Mouse (Mus musculus) kidney, adult 18-20 months (tissue): ENCODE data around the gene Dnajb14.
"Not testable (repeated sequence)": the region's sequence is repeated elsewhere in the genome, so short reads cannot be mapped to it uniquely, and the experiment has no call there.

ENCODE experiments used
- DNase-seq: peaks from one replicate; pipeline ENCODE4 v3.0.0; 2021

The Dnajb14 gene

GRCm38 (mm10) chr3:137867437-137868093 lies at the start of gene Dnajb14:
Gene Dnajb14, plus strand, starts transcription at chr3:137867675.
- peak; percentile 76 for DNase-seq

- no peak for DNase-seq
Measured at GRCm38 (mm10) chr3:137818713-137819112, 48.8 kb upstream of the Dnajb14 start.

- DNase-seq = no peak
Measured at GRCm38 (mm10) chr3:137820688-137821467, 46.6 kb upstream of the Dnajb14 start.

- no peak for DNase-seq
Measured at GRCm38 (mm10) chr3:137823317-137823716, 44.2 kb upstream of the Dnajb14 start.

DNA sequence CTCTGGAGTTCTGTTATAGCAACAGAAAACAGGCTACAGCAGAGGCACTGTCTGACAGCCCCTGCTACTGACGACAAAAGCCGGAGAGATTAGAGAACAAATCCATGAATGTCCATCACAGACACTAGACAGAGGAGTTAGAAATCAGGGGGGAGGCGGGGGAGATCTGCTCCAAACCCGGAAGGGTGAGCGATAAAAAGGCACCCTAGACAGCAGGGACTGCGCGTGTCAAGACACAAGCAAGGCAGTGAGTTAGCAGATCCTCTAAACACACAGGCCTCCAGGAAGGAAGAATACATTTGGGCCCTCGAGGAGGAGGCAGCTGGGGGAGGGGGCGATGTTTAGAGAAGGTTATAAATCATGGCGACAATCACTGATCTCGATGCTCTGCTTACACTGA lies 39.8 kb upstream of the Dnajb14 start:
- no peak for DNase-seq

DNA sequence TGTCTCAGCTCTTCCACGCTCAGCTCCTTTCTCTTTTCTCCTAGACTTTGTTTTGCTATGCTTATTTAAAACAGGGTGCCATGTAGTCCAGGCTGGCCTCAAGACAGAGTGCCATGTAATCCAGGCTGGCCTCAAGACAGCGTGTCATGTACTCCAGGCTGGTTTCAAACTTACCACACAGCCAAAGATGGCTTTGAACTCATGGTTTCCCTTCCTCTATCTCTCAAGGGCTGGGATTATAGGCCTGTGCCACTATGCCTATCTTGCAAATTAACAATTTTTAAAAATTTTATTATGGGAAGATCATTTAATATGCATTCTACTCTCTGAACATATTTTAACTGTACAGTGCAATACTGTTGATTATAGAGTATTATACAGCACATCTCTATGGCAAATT lies 36.3 kb upstream of the Dnajb14 start:
- no peak for DNase-seq

DNA sequence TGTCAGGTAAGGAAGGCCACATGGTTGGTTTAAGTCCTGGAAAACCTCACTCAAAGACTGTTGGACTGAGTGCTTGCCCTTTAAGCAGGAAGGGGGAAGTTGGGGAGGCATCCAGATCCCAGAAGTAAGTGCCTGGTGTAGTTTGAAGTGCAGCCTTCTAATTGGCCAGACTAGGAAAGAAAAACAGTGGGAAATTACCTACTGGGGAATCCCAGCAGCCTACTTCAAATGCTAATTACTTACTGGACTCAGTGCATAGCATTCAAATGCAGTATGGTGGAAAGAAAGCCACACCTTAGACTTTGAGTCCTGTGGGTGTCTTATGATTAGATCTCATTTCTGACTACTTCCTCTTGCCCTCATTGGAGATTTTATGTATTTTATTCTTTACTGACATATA lies 34.3 kb upstream of the Dnajb14 start:
- no peak for DNase-seq

DNA sequence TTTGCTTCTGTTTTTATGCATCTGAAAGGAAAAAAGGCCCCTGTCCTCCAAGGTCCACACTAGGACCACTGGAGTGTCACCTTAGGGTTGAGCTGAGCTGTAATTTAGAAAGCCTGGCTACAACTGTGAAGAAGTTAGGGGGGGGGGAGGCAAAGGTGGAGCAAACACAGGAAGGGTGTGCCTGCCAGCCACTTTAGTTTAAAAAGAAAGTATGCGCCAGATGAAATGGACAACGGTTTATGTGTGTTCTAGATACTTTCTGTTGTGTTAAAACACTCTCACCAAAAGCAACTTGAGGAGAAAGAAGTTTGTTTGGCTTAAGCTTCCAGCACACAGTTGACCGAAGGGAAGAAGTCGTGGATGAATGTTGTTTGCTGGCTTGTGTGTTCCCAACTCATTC lies 33.8 kb upstream of the Dnajb14 start:
- no peak for DNase-seq

- no peak for DNase-seq
Measured at GRCm38 (mm10) chr3:137836543-137836942, 30.9 kb upstream of the Dnajb14 start.

DNA sequence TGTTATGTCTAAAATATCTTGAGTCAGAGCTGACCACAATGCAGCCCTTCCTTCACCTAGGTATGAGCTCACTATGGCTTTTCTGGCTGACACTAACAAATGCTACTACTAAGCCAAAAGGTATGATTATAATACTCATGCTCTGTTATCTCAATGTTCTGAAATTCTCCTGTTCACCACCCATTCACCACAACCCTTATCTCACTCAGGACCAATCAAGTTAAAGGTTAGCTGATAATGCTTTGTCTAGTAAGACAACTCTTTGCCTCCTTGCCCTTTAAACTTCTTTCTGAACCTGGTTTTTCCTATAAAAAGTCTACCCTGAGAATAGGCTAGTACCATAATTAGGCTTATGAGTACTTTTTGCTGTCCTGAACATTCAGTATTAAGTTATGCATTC lies 29.3 kb upstream of the Dnajb14 start:
- no peak for DNase-seq

DNA sequence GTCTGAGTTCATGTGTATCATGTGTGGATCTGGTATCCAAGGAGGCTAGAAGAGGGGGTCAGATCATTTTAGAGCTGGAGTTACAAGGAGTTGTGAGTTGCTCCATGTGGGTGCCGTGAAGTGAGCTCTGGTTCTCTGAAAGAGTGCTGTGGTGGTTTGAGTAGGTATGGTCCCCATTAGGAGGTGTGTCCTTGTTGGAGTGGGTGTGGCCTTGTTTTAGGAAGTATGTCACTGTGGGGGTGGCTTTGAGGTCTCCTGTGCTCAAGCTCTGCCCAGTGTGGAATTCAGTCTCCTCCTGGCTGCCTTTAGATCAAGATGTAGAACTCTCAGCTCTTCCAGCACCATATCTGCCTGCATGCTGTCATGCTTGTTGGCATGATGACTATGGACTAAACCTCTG lies 24.5 kb upstream of the Dnajb14 start:
- no peak for DNase-seq

GRCm38 (mm10) chr3:137844263-137844662 lies 23.2 kb upstream of the Dnajb14 start:
- DNase-seq = no peak

- no peak for DNase-seq
Measured at GRCm38 (mm10) chr3:137846552-137846951, 20.9 kb upstream of the Dnajb14 start.

GRCm38 (mm10) chr3:137848354-137848753 lies 19.1 kb upstream of the Dnajb14 start:
- no peak for DNase-seq

DNA sequence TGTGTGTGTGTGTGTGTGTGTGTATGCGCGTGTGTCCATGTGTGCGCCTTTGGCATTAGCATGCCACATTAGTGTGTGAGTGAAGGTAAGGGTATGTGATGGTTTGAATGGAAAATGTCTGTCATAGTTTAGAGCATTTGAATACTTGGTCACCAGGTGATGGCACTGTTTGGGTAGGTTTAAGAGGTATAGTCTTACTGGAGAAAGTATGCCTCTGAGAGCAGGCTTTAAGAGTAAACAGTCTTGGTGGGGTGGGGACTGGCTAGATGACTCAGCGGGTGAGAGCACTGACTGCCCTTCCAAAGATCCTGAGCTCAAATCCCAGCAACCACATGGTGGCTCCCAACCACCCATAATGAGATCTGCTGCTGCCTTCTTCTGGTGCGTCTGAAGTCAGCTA lies 17.8 kb upstream of the Dnajb14 start:
- no peak for DNase-seq

GRCm38 (mm10) chr3:137851196-137851595 lies 16.3 kb upstream of the Dnajb14 start:
- no peak for DNase-seq

GRCm38 (mm10) chr3:137853011-137853410 lies 14.5 kb upstream of the Dnajb14 start:
- DNase-seq = not testable (repeated sequence)

GRCm38 (mm10) chr3:137855328-137855727 lies 12.1 kb upstream of the Dnajb14 start:
- no peak for DNase-seq

- DNase-seq = no peak
Measured at GRCm38 (mm10) chr3:137856061-137856460, 11.4 kb upstream of the Dnajb14 start.

GRCm38 (mm10) chr3:137860394-137861170 lies 6.9 kb upstream of the Dnajb14 start:
- DNase-seq = no peak

GRCm38 (mm10) chr3:137861436-137861835 lies 6.0 kb upstream of the Dnajb14 start:
- DNase-seq = no peak

- no peak for DNase-seq
Measured at GRCm38 (mm10) chr3:137862600-137862999, 4.9 kb upstream of the Dnajb14 start.

- DNase-seq = no peak
Measured at GRCm38 (mm10) chr3:137863330-137864123, 3.9 kb upstream of the Dnajb14 start.
